Mouse (Mus musculus) lung, postnatal 0 days (tissue): ENCODE data around the gene Hand1. TPM values are rescaled to one million over a fixed set of nuclear protein-coding genes. Genes with fewer than 3 reads are reported as not detected.

Experiments
- ATAC-seq: fragments of 200-750 bp; cut with Nextera tagmentation; 2 replicates; pipeline ENCODE4 v1.8.0; 2017; ENCODE audit warnings: moderate library complexity
- DNase-seq: peaks from one replicate; pipeline ENCODE4 v3.0.0-alpha.2; 2016; ENCODE audit warnings: low spot score
- H3K27ac ChIP-seq: fragments of 300-500 bp; sonication (generic); 2 replicates; pipeline ENCODE4 v1.5.1; 2014; ENCODE audit warnings: antibody characterized with exemption, mild to moderate bottlenecking, low read length, mixed read lengths
- H3K27me3 ChIP-seq: fragments of 300-500 bp; sonication (generic); replicated peaks from 2 replicates; pipeline ENCODE4 v1.6.1; 2014; ENCODE audit warnings: low read length, mixed read lengths; ENCODE audit not compliant: insufficient read depth
- H3K36me3 ChIP-seq: fragments of 300-500 bp; sonication (generic); 2 replicates; pipeline ENCODE4 v1.6.1; 2014; ENCODE audit warnings: low read length, mixed read lengths; ENCODE audit not compliant: insufficient read depth
- H3K4me1 ChIP-seq: fragments of 300-500 bp; sonication (generic); 2 replicates; pipeline ENCODE4 v1.6.1; 2014; ENCODE audit warnings: antibody characterized with exemption, low read depth, low read length, mixed read lengths; ENCODE audit not compliant: insufficient read depth
- H3K4me2 ChIP-seq: fragments of 300-500 bp; sonication (generic); replicated peaks from 2 replicates; pipeline ENCODE4 v1.6.1; 2014; ENCODE audit warnings: low read depth, mild to moderate bottlenecking, low read length, moderate library complexity, mixed read lengths
- H3K4me3 ChIP-seq: fragments of 300-500 bp; sonication (generic); 2 replicates; pipeline ENCODE4 v1.5.1; 2014; ENCODE audit warnings: low read depth, low read length
- H3K9ac ChIP-seq: fragments of 300-500 bp; sonication (generic); replicated peaks from 2 replicates; pipeline ENCODE4 v1.6.1; 2014; ENCODE audit warnings: low read depth, mild to moderate bottlenecking
- H3K9me3 ChIP-seq: fragments of 300-500 bp; sonication (generic); 2 replicates; pipeline ENCODE4 v1.6.1; 2016; ENCODE audit warnings: low read length, mixed read lengths
- CTCF ChIP-seq: IDR thresholded peaks from 2 replicates; pipeline ENCODE4 v1.5.1; 2016; ENCODE audit warnings: antibody characterized with exemption, mild to moderate bottlenecking
- EP300 ChIP-seq: IDR thresholded peaks from 2 replicates; pipeline ENCODE4 v1.6.1; 2016; ENCODE audit warnings: antibody characterized with exemption, mild to moderate bottlenecking, control low read depth
- WGBS: fragments of 180-500 bp; shearing (Covaris S2); extraction: QIAGEN DNeasy Blood & Tissue Kit; methylation state at CpG from one replicate; pipeline ENCODE4 v1.1.7; 2014; 5-methylcytosine and 5-hydroxymethylcytosine counted together
- polyA plus RNA-seq: library from polyadenylated mRNA; unstranded; fragments of >200 nt; fragmentation: Nextera tagmentation; extraction: Ambion mirVana; gene quantifications from 2 replicates; pipeline ENCODE4 v1.2.1, GENCODE M21; 2015

Gene Hand1
- polyA plus RNA-seq, 1 experiment from 2014 or later, result not detected

GRCm38 (mm10) chr11:57819999-57820581 lies 12.5 kb downstream of the Hand1 start:
- no peaks in the 10 kb centered on the region for H3K4me1 ChIP-seq
- H3K27me3 ChIP-seq, result peaks cover 8% of the 10 kb centered on the region
- no peak overlapping the region for H3K4me3 ChIP-seq
- no peak overlapping the region for H3K9ac ChIP-seq
- H3K36me3 ChIP-seq, result no peaks in the 10 kb centered on the region
- DNase-seq (peak; percentile 79), ATAC-seq (peak; percentile 57)
- TF ChIP-seq EP300, result no peak
- TF ChIP-seq CTCF, result peak; percentile 92
- no peak overlapping the region for H3K4me2 ChIP-seq
- no peaks in the 10 kb centered on the region for H3K9me3 ChIP-seq
- H3K27ac ChIP-seq, result no peak overlapping the region
- WGBS, result 27% methylated on average over 9 of the region's 9 CpGs

GRCm38 (mm10) chr11:57818189-57818588 lies 14.4 kb downstream of the Hand1 start:
- 90% methylated on average over 4 of the region's 4 CpGs for WGBS
- no peak overlapping the region for H3K9ac ChIP-seq
- no peaks in the 10 kb centered on the region for H3K4me1 ChIP-seq
- H3K4me2 ChIP-seq, result no peak overlapping the region
- no peak overlapping the region for H3K4me3 ChIP-seq
- TF ChIP-seq CTCF, result peak; percentile 30; the same call in 1 of the 2 replicates
- no peak for TF ChIP-seq EP300
- no peaks in the 10 kb centered on the region for H3K9me3 ChIP-seq
- no peaks in the 10 kb centered on the region for H3K27me3 ChIP-seq
- DNase-seq, result no peak
- no peaks in the 10 kb centered on the region for H3K36me3 ChIP-seq
- H3K27ac ChIP-seq, result no peak overlapping the region
- no peak for ATAC-seq

GRCm38 (mm10) chr11:57813641-57814040 lies 19.0 kb downstream of the Hand1 start:
- H3K4me3 ChIP-seq, result no peak overlapping the region
- no peaks in the 10 kb centered on the region for H3K27me3 ChIP-seq
- H3K4me1 ChIP-seq, result no peaks in the 10 kb centered on the region
- H3K4me2 ChIP-seq, result no peak overlapping the region
- H3K9me3 ChIP-seq, result no peaks in the 10 kb centered on the region
- no peak for ATAC-seq
- WGBS, result 87% methylated on average over 3 of the region's 3 CpGs
- no peak overlapping the region for H3K27ac ChIP-seq
- peaks cover 3% of the 10 kb centered on the region; the same call in 1 of the 2 replicates for H3K36me3 ChIP-seq
- DNase-seq, result no peak
- no peak for TF ChIP-seq CTCF
- no peak for TF ChIP-seq EP300
- H3K9ac ChIP-seq, result no peak overlapping the region

- Histone ChIP-seq H3K27ac (no peak overlapping the region), H3K27me3 (no peaks in the 10 kb centered on the region), H3K9ac (no peak overlapping the region), H3K36me3 (peaks cover 3% of the 10 kb centered on the region; the same call in 1 of the 2 replicates), H3K9me3 (no peaks in the 10 kb centered on the region), H3K4me1 (no peaks in the 10 kb centered on the region), H3K4me3 (no peak overlapping the region), H3K4me2 (no peak overlapping the region)
- 92% methylated on average over 8 of the region's 8 CpGs for WGBS
- DNase-seq, result no peak
- no peak for TF ChIP-seq CTCF
- no peak for TF ChIP-seq EP300
- ATAC-seq, result no peak
Observed at GRCm38 (mm10) chr11:57812212-57812611, 20.4 kb downstream of the Hand1 start.

- Histone ChIP-seq H3K4me2 (no peak overlapping the region), H3K27me3 (no peaks in the 10 kb centered on the region), H3K9me3 (no peaks in the 10 kb centered on the region), H3K36me3 (peaks cover 8% of the 10 kb centered on the region; the same call in 1 of the 2 replicates), H3K27ac (no peak overlapping the region), H3K4me3 (no peak overlapping the region), H3K4me1 (no peaks in the 10 kb centered on the region), H3K9ac (no peak overlapping the region)
- ATAC-seq, result no peak
- no peak for DNase-seq
- 81% methylated on average over 7 of the region's 7 CpGs for WGBS
- TF ChIP-seq CTCF (no peak), EP300 (no peak)
Observed at GRCm38 (mm10) chr11:57811006-57811405, 21.6 kb downstream of the Hand1 start.

- TF ChIP-seq CTCF (no peak), EP300 (no peak)
- Histone ChIP-seq H3K4me3 (no peak overlapping the region), H3K9ac (no peak overlapping the region), H3K27ac (no peak overlapping the region), H3K9me3 (no peaks in the 10 kb centered on the region), H3K4me1 (no peaks in the 10 kb centered on the region), H3K27me3 (no peaks in the 10 kb centered on the region), H3K4me2 (no peak overlapping the region), H3K36me3 (peaks cover 9% of the 10 kb centered on the region; the same call in 1 of the 2 replicates)
- 87% methylated on average over 8 of the region's 8 CpGs for WGBS
- ATAC-seq, result no peak
- DNase-seq, result no peak
Observed at GRCm38 (mm10) chr11:57809732-57810098, 22.9 kb downstream of the Hand1 start.
